Mouse (Mus musculus): ENCODE data around the gene Gm11565. TPM values are rescaled to one million over a fixed set of nuclear protein-coding genes. Genes with fewer than 3 reads are reported as not detected.

The Gm11565 gene
- polyA plus RNA-seq, 1 experiment from 2014 or later: not detected

Other genes starting within 250 kb of the Gm11565 start
- not detected in 2 replicates for gene Krtap4-6, start 248.8 kb upstream of the Gm11565 start, polyA plus RNA-seq (2014; fragmentation: Nextera tagmentation; extraction: Ambion mirVana)
- gene Gm14190, start 224.0 kb upstream of the Gm11565 start, polyA plus RNA-seq (2014; fragmentation: Nextera tagmentation; extraction: Ambion mirVana): not detected in 2 replicates
- gene Gm14180, start 180.5 kb upstream of the Gm11565 start, polyA plus RNA-seq (2014; fragmentation: Nextera tagmentation; extraction: Ambion mirVana): not detected in 2 replicates
- gene Gm11595, start 141.8 kb upstream of the Gm11565 start, polyA plus RNA-seq (2014; fragmentation: Nextera tagmentation; extraction: Ambion mirVana): not detected in 2 replicates
- not detected in 2 replicates for gene Krtap4-8, start 134.0 kb upstream of the Gm11565 start, polyA plus RNA-seq (2014; fragmentation: Nextera tagmentation; extraction: Ambion mirVana)
- not detected in 2 replicates for gene Krtap4-9, start 129.6 kb upstream of the Gm11565 start, polyA plus RNA-seq (2014; fragmentation: Nextera tagmentation; extraction: Ambion mirVana)
- not detected in 2 replicates for gene Gm11596, start 121.3 kb upstream of the Gm11565 start, polyA plus RNA-seq (2014; fragmentation: Nextera tagmentation; extraction: Ambion mirVana)
- not detected in 2 replicates for gene Gm11569, start 115.8 kb upstream of the Gm11565 start, polyA plus RNA-seq (2014; fragmentation: Nextera tagmentation; extraction: Ambion mirVana)
- not detected in 2 replicates for gene Gm11554, start 110.3 kb upstream of the Gm11565 start, polyA plus RNA-seq (2014; fragmentation: Nextera tagmentation; extraction: Ambion mirVana)
- not detected in 2 replicates for gene Krtap4-13, start 104.9 kb upstream of the Gm11565 start, polyA plus RNA-seq (2014; fragmentation: Nextera tagmentation; extraction: Ambion mirVana)
- gene Gm11564, start 99.1 kb upstream of the Gm11565 start, polyA plus RNA-seq (2014; fragmentation: Nextera tagmentation; extraction: Ambion mirVana): not detected in 2 replicates
- gene 2300003K06Rik, start 76.7 kb upstream of the Gm11565 start, polyA plus RNA-seq (2014; fragmentation: Nextera tagmentation; extraction: Ambion mirVana): not detected in 2 replicates
- gene Krtap4-16, start 63.1 kb upstream of the Gm11565 start, polyA plus RNA-seq (2014; fragmentation: Nextera tagmentation; extraction: Ambion mirVana): not detected in 2 replicates
- not detected in 2 replicates for gene Gm11568, start 56.8 kb upstream of the Gm11565 start, polyA plus RNA-seq (2014; fragmentation: Nextera tagmentation; extraction: Ambion mirVana)
- not detected in 2 replicates for gene Gm11559, start 50.3 kb upstream of the Gm11565 start, polyA plus RNA-seq (2014; fragmentation: Nextera tagmentation; extraction: Ambion mirVana)
- not detected in 2 replicates for gene Krtap9-1, start 41.4 kb upstream of the Gm11565 start, polyA plus RNA-seq (2014; fragmentation: Nextera tagmentation; extraction: Ambion mirVana)
- gene Gm11567, start 35.6 kb upstream of the Gm11565 start, polyA plus RNA-seq (2014; fragmentation: Nextera tagmentation; extraction: Ambion mirVana): not detected in 2 replicates
- gene Krtap31-1, start 6.8 kb upstream of the Gm11565 start, polyA plus RNA-seq (2014; fragmentation: Nextera tagmentation; extraction: Ambion mirVana): not detected in 2 replicates
- not detected in 2 replicates for gene Krtap31-2, start 21.5 kb downstream of the Gm11565 start, polyA plus RNA-seq (2014; fragmentation: Nextera tagmentation; extraction: Ambion mirVana)
- gene Krtap9-5, start 33.7 kb downstream of the Gm11565 start, polyA plus RNA-seq (2014; fragmentation: Nextera tagmentation; extraction: Ambion mirVana): not detected in 2 replicates
- not detected in 2 replicates for gene Krtap29-1, start 64.3 kb downstream of the Gm11565 start, polyA plus RNA-seq (2014; fragmentation: Nextera tagmentation; extraction: Ambion mirVana)
- gene Krtap16-1, start 71.8 kb downstream of the Gm11565 start, polyA plus RNA-seq (2014; fragmentation: Nextera tagmentation; extraction: Ambion mirVana): not detected in 2 replicates
- gene Krtap17-1, start 79.2 kb downstream of the Gm11565 start, polyA plus RNA-seq (2014; fragmentation: Nextera tagmentation; extraction: Ambion mirVana): 0.61 TPM in 1 of 2 replicates, not detected in the other
- not detected in 2 replicates for gene Krt33a, start 101.5 kb downstream of the Gm11565 start, polyA plus RNA-seq (2014; fragmentation: Nextera tagmentation; extraction: Ambion mirVana)
- not detected in 2 replicates for gene Krt33b, start 115.1 kb downstream of the Gm11565 start, polyA plus RNA-seq (2014; fragmentation: Nextera tagmentation; extraction: Ambion mirVana)
- not detected in 2 replicates for gene Krt34, start 126.8 kb downstream of the Gm11565 start, polyA plus RNA-seq (2014; fragmentation: Nextera tagmentation; extraction: Ambion mirVana)
- not detected in 2 replicates for gene Krt31, start 135.8 kb downstream of the Gm11565 start, polyA plus RNA-seq (2014; fragmentation: Nextera tagmentation; extraction: Ambion mirVana)
- not detected in 2 replicates for gene Krt32, start 173.5 kb downstream of the Gm11565 start, polyA plus RNA-seq (2014; fragmentation: Nextera tagmentation; extraction: Ambion mirVana)
- not detected in 2 replicates for gene Krt35, start 181.5 kb downstream of the Gm11565 start, polyA plus RNA-seq (2014; fragmentation: Nextera tagmentation; extraction: Ambion mirVana)
- not detected in 2 replicates for gene Krt36, start 190.9 kb downstream of the Gm11565 start, polyA plus RNA-seq (2014; fragmentation: Nextera tagmentation; extraction: Ambion mirVana)
- not detected in 2 replicates for gene Krt13, start 206.8 kb downstream of the Gm11565 start, polyA plus RNA-seq (2014; fragmentation: Nextera tagmentation; extraction: Ambion mirVana)
- gene Krt15, start 221.2 kb downstream of the Gm11565 start, polyA plus RNA-seq (2014; fragmentation: Nextera tagmentation; extraction: Ambion mirVana): 0.16 TPM in 1 of 2 replicates, not detected in the other
- 0.72 and 1.4 TPM in 2 replicates for gene Krt19, start 233.9 kb downstream of the Gm11565 start, polyA plus RNA-seq (2014; fragmentation: Nextera tagmentation; extraction: Ambion mirVana)

Data from midbrain, embryonic 14.5 days (tissue).